Mouse (Mus musculus) kidney, embryonic 16.5 days (tissue): ENCODE measurements at regions not wholly inside any gene's neighbourhood (a gene's known extent, or its start where the extent isn't known, plus 50 kb on each side); places are given as distances from the start of the nearest gene placed in this dataset.

Source experiments
- ATAC-seq: fragments of 200-750 bp; cut with Nextera tagmentation; 2 replicates; pipeline ENCODE4 v1.8.0; 2017; ENCODE audit warnings: moderate TSS enrichment; ENCODE audit not compliant: low FRiP score, low TSS enrichment
- H3K27ac ChIP-seq: fragments of 300-500 bp; sonication (generic); 2 replicates; pipeline ENCODE4 v1.5.1; 2014; ENCODE audit warnings: low read length
- H3K27me3 ChIP-seq: fragments of 300-500 bp; sonication (generic); 2 replicates; pipeline ENCODE4 v1.6.1; 2014; ENCODE audit warnings: low read length, control low read depth, mixed read lengths; ENCODE audit not compliant: insufficient read depth
- H3K36me3 ChIP-seq: fragments of 300-500 bp; sonication (generic); 2 replicates; pipeline ENCODE4 v1.6.1; 2014; ENCODE audit warnings: low read length, control low read depth, mixed read lengths; ENCODE audit not compliant: insufficient read depth
- H3K4me1 ChIP-seq: fragments of 300-500 bp; sonication (generic); 2 replicates; pipeline ENCODE4 v1.6.1; 2014; ENCODE audit warnings: low read length, control low read depth, mixed read lengths; ENCODE audit not compliant: insufficient read depth
- H3K4me2 ChIP-seq: fragments of 300-500 bp; sonication (generic); replicated peaks from 2 replicates; pipeline ENCODE4 v1.6.1; 2014; ENCODE audit warnings: low read depth, low read length
- H3K4me3 ChIP-seq: fragments of 300-500 bp; sonication (generic); 2 replicates; pipeline ENCODE4 v1.5.1; 2014; ENCODE audit warnings: mild to moderate bottlenecking, low read length
- H3K9ac ChIP-seq: fragments of 300-500 bp; sonication (generic); replicated peaks from 2 replicates; pipeline ENCODE4 v1.6.1; 2014; ENCODE audit warnings: low read length
- H3K9me3 ChIP-seq: fragments of 300-500 bp; sonication (generic); 2 replicates; pipeline ENCODE4 v1.6.1; 2016; ENCODE audit warnings: low read length, control low read depth
- WGBS: fragments of 180-500 bp; shearing (Covaris S2); extraction: QIAGEN DNeasy Blood & Tissue Kit; methylation state at CpG from one replicate; pipeline ENCODE4 v1.1.7; 2014; 5-methylcytosine and 5-hydroxymethylcytosine counted together

DNA sequence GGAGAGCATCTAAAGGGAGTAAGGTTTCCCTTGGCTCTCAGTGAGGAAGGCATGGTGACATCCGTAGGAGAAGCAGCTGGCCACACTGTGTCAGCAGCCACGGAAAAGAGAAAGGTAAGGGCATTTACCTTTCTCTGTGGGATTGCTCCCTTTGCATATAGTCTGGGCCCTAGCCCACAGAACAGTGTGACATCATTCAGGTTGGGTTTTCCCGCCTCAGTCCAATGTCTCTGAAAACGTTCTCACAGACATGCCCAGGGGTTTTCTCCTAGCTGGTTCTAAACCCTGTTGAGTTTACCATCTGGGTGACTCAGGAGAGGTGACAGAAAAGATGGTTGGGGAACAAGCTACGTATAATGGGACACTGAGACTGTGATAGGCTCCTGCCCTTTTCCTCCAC is 55.9 kb upstream of the Mylip start:
- H3K4me2 ChIP-seq = no peak overlapping the region
- WGBS = 80% methylated on average over 5 of the region's 5 CpGs
- H3K4me1 ChIP-seq = no peaks in the 10 kb centered on the region
- H3K9ac ChIP-seq = no peak overlapping the region
- H3K27me3 ChIP-seq = no peaks in the 10 kb centered on the region
- no peak overlapping the region for H3K4me3 ChIP-seq
- no peaks in the 10 kb centered on the region for H3K36me3 ChIP-seq
- no peaks in the 10 kb centered on the region for H3K9me3 ChIP-seq
- no peak overlapping the region for H3K27ac ChIP-seq
- ATAC-seq = no peak
